Mouse (Mus musculus) left cerebral cortex, postnatal 25 days (tissue): ENCODE data around the gene Adam33. TPM values are rescaled to one million over a fixed set of nuclear protein-coding genes. Genes with fewer than 3 reads are reported as not detected.
"Not testable (repeated sequence)": the region's sequence is repeated elsewhere in the genome, so short reads cannot be mapped to it uniquely, and the experiment has no call there.

Experiments
- DNase-seq, 2 experiments: peaks; one replicate each; pipeline ENCODE4 v3.0.0; 2022; ENCODE audit warnings: low spot score in 2 of 2, mixed read lengths in 1 of 2
- intact Hi-C: fragments of 180-260 bp; cut with DNase I; formaldehyde crosslinking; loops from one replicate; pipeline ENCODE4 v1.15.1; 2025
- microRNA-seq, 2 experiments: library from miRNA; unstranded; fragments of <30 nt; microRNA quantifications; one replicate each; pipeline ENCODE4 v1.2.0; 2022
- total RNA-seq, 2 experiments: library from RNA; stranded (reverse); gene quantifications; 2 replicates each; pipeline ENCODE4 v1.2.3; 2021

The Adam33 gene
- total RNA-seq, 2 experiments from 2014 or later, result 4.1 to 6.9 TPM

DNA sequence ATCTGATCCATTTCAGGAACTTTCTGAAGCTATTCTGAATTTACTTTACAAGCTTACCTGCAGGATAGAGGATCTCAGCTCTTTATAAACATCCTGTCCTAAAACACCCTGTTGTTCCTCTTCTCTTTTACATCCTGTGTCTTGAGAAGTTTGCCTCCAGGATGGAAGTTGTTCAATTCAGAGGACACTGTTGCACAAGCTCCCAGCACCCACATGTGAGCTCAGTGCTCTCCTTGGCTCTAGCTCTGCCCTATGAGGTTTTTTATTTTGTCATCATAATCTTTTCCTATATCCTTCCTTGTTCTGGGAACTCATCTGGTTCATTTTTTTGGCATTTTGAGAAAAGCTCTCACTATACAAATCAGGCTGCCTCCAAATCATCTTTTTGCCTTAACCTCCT is 26.9 kb downstream of the Adam33 start:
- DNase-seq, result no peak
- intact Hi-C loops, result no loop called here

DNA sequence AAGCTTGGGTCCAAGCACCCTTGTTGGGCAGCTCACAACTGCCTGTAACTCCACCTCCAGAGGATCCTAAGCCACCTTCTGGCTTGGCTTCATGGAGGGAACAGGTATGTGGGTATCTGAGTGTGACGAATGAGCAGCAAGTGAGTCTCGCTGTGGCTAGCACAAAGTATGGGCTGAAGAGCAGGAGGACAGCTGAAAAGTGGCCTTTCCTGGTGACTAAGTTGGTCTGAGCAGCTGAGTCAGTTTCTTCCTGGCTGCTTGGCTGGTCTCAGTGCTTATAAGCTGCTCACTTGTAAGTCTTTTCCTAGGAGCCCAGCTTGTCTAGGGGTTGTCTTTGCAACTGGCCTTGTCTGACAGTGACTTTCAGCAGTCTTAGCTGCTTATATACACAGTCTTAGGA is 27.3 kb downstream of the Adam33 start:
- intact Hi-C loops, result no loop called here
- DNase-seq, result no peak

DNA sequence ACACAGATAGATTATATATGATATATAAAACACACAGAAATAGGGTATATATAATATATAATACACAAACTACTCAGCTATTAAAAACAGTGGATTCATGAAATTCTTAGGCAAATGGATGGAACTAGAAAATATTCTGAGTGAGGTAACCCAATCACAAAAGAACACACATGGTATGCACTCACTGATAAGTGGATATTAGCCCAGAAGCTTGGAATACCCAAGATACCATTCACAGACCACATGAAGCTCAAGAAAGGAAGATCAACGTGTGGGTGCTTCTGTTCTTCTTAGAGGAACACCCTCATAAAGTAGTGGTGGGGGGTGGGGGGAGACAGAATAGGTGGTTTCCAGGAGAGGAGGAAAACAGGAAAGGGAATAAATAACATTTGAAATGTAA is 32.2 kb downstream of the Adam33 start:
- intact Hi-C loops, DNase-seq: not testable (repeated sequence)

DNA sequence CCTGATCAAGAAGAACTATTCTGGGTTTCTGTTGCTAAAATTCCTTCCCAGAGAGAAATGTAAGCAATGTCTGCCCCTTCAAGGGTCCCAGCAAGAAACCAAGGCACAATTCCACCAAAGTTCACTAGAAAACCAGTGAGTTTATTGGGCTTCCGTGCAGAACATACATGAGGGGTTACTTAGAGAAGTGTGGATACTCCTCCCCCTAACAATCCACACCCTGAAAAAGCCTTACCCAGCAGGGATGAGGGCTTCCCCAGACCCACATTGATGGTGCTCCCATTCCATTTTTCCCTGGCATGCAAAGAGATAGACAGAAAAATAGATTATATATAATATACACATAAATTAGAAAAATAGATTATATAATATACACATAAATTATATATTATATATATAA is 32.6 kb downstream of the Adam33 start:
- intact Hi-C loops, result no loop called here
- no peak for DNase-seq

DNA sequence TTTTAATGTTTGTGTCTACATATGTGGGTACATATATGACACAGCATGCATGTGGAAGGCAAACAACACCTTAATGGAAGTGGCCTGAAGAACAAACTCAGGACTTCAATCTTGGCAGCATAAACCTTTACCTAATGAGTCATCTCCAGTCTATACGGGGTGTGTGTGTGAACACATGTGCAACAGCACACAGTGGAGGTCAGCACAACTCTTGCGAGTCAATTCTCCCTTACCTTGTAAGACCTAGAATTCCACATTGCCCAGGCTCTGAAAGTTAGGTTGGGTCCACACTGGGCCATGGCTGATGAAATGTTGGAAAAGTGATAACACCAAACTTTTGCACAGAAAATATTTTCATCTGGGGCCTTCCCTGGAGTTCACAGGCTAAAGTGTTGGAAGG is 33.1 kb downstream of the Adam33 start:
- DNase-seq, result no peak
- intact Hi-C loops, result no loop called here

DNA sequence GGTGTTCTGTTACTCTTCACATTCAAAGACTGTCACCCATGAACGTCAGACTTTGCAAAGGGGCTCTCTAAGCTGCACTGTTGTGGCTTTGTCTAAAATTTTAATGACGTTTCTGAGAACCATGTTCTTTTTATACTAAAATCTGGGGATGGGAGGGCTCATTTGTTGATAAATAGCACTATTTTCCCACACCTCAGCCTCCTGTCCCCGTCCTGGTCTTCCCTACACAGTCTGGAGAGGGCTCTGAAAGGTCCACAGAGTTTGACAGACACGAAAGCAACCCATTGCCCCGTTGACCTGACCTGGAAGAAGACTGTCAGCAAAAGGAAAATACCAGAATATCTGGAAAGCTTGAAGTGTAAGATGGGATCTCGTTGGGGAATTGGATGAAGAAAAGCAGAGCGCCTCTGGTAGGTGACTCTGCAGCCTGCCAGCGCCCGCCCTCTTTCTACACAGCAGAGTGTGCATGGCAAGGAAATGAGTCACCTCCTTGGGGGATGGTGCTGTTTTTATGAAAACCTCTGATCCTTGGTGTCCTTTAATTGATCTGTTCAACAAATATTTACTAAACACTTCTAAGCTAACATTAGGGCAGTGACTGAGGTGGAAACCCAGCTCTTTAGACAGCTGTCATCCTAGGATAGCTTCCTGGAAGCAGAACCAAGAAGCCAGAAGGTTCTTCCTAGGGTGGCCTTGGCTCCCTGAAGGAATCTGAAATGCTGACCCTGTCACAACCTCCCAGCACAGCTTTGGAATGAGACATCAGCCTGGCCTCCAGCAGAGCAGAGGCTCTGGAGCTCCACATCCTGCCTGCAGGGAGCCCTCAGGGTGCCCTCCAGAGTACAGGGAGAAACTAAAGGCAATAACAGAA is 34.3 kb downstream of the Adam33 start:
- intact Hi-C loops, result no loop called here
- DNase-seq, result peak in 1 of 2 experiments; percentile 39

DNA sequence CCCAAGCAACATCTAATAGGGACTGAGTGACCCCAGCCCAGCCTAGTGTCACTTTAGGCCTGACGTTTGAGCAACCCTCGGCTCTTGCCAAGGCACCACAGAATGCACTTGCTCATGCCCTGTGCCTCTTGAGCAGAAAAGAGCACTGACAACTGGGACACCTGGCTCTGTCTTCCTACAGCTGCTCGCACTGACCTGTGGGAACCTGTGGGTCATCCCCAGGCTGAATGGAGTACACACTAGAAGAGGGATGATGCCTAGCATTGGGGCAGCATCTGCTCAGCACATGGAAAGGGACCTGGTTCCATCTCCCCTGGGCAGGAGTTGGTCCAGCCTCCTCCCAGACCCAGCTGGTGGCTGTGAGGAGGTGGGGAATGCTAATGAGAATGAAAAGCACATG is 36.7 kb downstream of the Adam33 start:
- intact Hi-C loops, result no loop called here

DNA sequence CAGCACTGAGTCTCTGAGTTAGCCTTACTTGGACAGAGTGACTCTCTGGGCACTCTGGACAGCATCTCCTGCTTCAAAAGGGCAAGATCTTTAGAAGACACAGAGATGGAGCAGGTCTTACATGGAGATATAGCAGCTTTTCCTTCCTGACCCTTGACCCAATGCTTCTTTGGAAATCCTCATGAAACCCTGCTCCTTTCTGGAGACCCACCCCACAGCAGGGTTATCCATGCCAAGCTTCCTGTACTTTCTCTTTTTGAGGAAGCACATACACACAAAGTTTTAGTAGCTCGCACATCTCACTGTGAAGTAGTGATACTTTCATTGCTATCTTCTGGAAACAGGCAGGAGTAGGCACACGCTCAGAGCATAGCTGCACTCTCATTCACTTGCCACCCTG is 38.4 kb downstream of the Adam33 start:
- no peak for DNase-seq
- intact Hi-C loops, result no loop called here

More for the DNA sequence above, 36.7 kb downstream of the Adam33 start:
- DNase-seq, result no peak

DNA sequence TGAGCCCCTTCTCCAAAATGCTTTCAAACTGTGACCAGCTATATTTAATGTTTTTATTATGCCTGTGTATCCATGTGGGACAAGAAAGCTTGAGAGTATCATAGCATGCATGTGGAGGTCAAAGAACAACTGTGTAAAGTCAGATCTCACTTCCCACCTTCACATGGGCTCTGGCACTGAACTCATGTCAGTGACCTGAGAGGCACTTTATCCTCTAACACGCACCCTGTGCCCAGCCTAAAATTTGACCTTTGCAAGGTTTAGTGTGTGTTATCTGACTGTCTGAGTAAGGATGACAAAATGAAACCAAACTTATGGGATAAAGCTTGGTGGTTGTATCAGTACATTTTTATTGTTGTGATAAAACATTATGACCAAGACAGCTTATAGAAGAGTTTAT is 53.0 kb downstream of the Adam33 start:
- DNase-seq, result no peak
- intact Hi-C loops, result no loop called here

DNA sequence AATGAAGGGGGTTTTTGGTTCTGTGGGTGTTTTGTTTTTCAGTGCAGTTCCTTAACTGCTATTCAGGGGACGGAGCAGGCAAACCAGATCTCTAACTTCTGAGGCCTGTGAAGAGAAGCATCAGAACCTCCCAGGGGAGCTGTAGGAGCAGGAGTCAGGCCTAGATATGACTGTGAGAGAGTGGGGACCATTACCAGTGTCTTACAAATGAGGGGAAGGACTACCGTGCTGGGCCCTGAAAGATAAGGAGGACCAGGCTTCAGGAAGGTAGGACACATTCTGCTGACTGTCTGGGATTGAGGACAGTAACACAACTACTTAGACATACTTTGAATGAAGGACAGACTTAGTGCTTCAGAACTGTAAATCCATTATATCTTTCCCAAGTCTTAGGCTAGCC is 54.5 kb downstream of the Adam33 start:
- no peak for DNase-seq
- intact Hi-C loops, result loop anchor here (1.0 kb wide), 1 partner anchor 12 kb away; no protein-coding TSS in a partner anchor

Small RNA genes within 50 kb of the gene (microRNA-seq; reads per million reads assigned to microRNA genes)
- gene Mir6973b, result 0 to 0.25 reads per million in 2 experiments

Other genes starting within 250 kb of the Adam33 start
- 10 to 100 TPM; 67.1 to 78.1 TPM for gene 4930402H24Rik, start 157.4 kb downstream of the Adam33 start, total RNA-seq
- gene Atrn, start 157.3 kb downstream of the Adam33 start, total RNA-seq, result 100 to 1,000 TPM; 122 to 127 TPM
- gene Gfra4, start 20.7 kb downstream of the Adam33 start, total RNA-seq, result 10 to 100 TPM; 58.3 to 63.0 TPM
- gene Siglec1, start 23.0 kb upstream of the Adam33 start, total RNA-seq, result under 1 TPM; 0.23 to 0.28 TPM
- 1 to 10 TPM; 8.9 TPM for gene Hspa12b, start 63.5 kb upstream of the Adam33 start, total RNA-seq
- gene Gm11037, start 69.7 kb upstream of the Adam33 start, total RNA-seq, result not detected
- 10 to 100 TPM; 71.7 to 75.8 TPM for gene 1700037H04Rik, start 96.3 kb upstream of the Adam33 start, total RNA-seq
- 10 to 100 TPM; 77.3 to 78.8 TPM for gene Cenpb, start 116.3 kb upstream of the Adam33 start, total RNA-seq
- 10 to 100 TPM; 13.3 to 16.2 TPM for gene Cdc25b, start 123.1 kb upstream of the Adam33 start, total RNA-seq
- 10 to 100 TPM in 1 of 2 experiments, 1 to 10 TPM in 1; 9.9 to 12.8 TPM for gene Spef1, start 123.5 kb upstream of the Adam33 start, total RNA-seq
- gene Ap5s1, start 143.3 kb upstream of the Adam33 start, total RNA-seq, result 10 to 100 TPM; 25.1 to 25.4 TPM
- gene Mavs, start 170.2 kb upstream of the Adam33 start, total RNA-seq, result 1 to 10 TPM; 5.3 to 5.8 TPM
- gene Pank2, start 198.7 kb upstream of the Adam33 start, total RNA-seq, result 10 to 100 TPM; 64.4 to 70.3 TPM